Mouse (Mus musculus): ENCODE results near the gene Trip12.

The Trip12 gene

GRCm38 (mm10) chr1:84859597-84859996, 19.3 kb upstream of the Trip12 start:
- DNase-seq = no peak

DNA sequence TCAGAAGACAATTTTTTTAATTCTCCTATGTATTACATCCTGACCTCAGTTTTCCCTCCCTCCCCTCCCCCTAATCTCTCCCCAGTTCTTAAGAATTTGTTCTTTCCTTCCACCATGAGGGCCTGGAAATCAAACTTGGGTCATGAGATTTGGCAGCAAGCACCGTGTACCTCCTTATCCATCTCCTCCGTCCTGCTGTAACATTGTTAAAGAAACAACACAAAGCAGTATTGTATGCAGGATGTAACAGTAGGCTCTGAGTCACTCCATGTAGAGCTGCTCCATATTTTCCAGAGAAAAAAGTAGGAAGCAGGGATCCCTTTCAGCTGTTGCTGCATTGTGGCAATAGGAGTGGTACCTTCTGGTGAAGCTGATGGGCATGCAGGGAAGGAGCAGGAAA, 15.4 kb upstream of the Trip12 start:
- no peak for DNase-seq

- DNase-seq = no peak
These were observed 14.7 kb upstream of the Trip12 start for GRCm38 (mm10) chr1:84854966-84855365.

DNA sequence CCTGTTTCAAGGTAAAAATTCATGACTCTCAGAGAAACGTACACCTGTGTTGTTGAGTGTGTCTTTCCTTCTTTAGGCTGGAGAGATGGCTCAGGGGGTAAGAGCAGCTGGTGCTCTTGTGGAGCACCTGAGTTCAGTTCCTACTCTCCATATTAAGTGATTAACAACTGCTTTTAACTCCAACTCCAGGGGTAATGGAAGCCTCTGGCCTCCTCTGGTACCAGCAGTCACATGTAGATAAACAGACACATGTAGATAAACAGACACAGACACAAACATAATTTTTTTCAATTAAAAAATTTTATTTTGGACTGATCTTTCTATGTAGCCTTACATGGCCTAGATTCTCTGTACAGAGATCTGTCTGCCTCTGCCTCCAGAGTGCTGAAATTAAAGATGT, 13.4 kb upstream of the Trip12 start:
- DNase-seq = no peak

DNA sequence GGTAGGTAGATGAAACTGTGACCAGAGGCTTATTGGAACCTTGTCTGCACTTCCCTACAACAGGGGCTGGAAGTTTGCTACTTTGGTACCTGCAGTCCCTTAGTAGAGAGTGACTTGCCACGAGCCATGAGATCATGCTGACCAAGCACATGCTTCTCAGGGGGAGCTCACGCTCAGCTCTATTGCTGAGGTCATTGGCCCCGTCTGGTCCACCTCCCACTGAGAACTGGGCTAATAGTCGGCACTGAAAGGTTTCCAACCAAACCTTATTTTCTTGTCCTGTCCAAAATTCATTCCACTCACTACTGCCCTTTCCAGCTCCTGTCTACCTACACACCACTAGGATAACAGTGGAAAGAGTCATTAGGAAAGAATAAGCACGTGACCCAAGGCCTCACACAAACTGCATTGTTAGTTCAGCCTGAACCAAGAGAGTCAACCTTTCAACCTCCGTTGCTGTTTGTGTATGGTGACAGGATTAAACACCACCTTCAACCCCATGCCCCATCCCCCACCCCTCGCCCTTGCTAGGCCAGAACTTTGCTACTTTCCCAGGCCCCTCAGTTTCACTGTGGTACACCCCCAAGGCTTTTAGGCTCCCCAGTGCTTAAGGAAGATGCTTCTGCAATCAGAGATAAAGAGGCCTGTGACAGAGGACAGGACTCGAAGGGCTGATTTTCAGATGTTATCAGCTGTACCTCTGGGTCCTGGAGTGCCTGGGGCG, 11.4 kb upstream of the Trip12 start:
- DNase-seq = no peak

- no peak for DNase-seq
These were observed 10.2 kb upstream of the Trip12 start for GRCm38 (mm10) chr1:84850471-84850870.

DNA sequence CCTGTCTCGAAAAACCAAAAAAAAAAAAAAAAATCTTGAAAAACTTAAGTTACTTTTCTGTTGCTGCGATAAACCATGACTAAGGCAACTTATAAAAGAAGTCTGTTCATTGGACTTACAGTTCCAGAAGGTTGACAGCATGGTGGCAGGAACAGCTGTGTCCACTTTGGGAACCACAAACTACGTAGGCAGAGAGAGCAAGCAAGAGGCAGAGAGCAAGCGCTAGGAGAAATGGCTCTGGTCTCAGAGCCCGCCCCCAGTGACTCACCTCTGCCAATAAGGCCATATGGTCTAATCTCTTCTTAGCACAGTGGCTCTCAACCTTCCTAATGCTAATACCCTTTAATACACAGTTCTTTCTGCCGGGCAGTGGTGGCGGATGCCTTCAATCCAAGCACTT, 9.5 kb upstream of the Trip12 start:
- no peak for DNase-seq

DNA sequence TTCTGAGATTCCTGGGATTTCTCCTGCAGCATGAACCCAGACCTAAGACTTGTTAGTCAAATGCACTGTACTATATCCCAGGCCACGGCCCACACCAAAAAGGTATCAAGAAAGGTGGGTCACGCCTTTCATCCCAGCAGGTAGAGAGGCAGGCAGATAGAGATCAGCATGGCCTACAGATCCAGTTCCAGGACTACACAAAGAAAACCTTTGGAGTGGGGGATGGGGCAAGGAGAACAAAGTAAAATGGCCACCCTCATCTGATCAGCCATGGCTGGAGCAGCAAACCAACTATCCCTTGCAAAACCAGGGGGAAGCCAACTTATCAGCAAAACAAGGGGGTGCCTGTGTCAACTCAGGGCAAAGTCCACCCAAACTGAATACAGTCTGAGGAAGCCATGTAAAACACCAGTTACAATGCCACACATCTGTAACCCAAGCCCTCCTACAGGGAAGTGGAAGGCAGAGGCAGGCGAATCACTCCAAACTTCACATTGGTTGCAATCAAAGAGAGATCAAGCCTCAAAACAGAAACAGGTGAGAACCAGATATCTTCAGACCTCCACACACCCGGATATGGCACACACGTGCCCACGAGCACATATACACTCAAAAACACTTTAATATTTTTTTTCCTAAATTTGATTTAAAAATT, 8.6 kb upstream of the Trip12 start:
- DNase-seq = no peak

- DNase-seq = no peak
These were observed 8.0 kb upstream of the Trip12 start for GRCm38 (mm10) chr1:84848335-84848734.

- DNase-seq = no peak
These were observed 7.4 kb upstream of the Trip12 start for GRCm38 (mm10) chr1:84847698-84848097.

DNA sequence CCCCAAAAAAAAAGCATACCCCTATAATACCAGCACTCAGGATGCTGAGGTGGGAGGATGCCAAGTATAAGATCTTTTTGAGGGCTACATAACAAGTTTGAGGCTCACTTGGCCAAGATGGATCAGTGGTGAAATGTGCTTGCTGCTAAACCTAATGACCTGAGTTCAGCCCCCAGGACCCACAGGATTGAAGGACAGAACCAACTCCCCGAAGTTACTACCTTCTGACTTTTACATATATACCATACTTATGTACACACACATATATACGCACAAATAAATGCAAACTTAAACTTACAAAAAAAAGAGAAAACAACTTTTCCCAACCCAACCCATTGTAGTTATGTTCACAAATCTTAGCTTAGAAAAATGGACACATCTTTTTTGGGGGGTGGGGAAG, 3.0 kb upstream of the Trip12 start:
- DNase-seq = no peak

DNA sequence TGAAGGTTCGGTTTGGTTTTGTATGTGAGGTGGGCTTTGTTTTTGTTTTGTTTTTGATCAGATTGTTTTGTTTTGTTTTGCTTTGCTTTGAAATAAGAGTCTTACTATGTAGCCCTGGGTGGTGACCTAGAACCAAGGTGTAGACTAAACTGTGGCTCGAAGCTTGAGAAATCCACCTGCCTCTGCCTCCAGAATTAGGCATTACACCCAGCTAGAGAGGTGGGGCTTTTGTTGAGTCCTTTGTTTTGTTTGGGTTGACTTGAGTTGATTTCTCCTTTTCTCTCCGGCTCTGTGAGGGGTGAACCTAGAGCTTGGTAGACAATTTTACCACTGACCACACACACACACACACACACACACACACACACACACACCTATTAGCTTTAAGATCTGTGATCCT, 745 bp upstream of the Trip12 start:
- DNase-seq = no peak

- DNase-seq = peak; percentile 94 to 98
These were observed 853 bp downstream of the Trip12 start, which contains the start of gene Fbxo36 for GRCm38 (mm10) chr1:84839309-84840017. Gene Fbxo36, plus strand, starts transcription at chr1:84839841.

- DNase-seq = peak; percentile 78 to 83
These were observed 1.6 kb downstream of the Trip12 start for GRCm38 (mm10) chr1:84838621-84839151.

- no peak for DNase-seq
These were observed 2.2 kb downstream of the Trip12 start for GRCm38 (mm10) chr1:84838156-84838555.

DNA sequence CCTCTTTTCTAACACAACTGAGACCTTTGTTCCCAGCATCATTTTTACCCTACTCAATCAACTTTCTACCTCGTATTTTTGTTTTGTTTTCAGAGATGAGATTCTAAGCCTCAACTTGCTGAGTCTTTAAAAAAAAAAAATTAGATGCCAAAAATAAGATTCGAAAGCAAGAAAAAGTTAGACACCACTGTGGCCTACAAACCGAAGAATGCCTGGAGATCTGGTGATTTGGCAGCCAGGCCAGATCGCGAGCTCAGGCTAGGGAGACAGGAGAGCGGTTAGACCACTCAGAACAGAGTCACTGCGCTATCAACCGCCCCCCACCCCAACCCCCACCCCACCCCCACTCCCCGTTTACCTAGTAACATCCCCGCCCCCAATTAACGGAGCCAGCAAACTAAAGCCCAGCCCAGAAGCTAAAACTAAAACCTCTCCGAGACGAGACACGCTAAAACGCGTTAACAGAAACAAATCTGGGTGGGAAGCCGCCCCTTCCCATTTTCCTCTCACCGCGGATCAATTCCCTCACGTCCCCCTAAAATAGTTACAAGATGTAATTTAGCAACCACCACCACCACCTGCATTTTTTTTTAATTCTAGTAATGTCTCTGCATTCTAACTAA, 2.7 kb downstream of the Trip12 start:
- DNase-seq = no peak

- DNase-seq = no peak
These were observed 15.2 kb downstream of the Trip12 start for GRCm38 (mm10) chr1:84825091-84825490.

DNA sequence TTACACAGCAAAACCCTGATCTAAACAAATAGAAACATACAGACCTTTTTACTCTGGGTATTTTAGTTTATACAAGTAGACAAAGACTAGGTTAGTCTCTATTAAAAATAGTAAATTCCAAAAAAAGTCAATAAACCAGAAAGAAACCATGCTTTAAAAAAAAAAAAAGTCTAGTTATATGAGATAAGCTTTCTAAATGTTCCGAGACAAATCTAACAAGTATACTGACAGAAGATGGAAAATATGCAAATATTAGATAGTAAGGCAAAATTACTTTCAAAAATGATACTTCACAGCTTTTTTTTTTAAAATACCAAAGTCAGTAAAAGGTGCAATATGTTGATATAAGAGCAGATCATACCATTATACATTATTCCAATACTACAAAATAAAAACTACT, 22.7 kb downstream of the Trip12 start:
- no peak for DNase-seq

- no peak for DNase-seq
These were observed 36.5 kb downstream of the Trip12 start for GRCm38 (mm10) chr1:84803788-84804187.

GRCm38 (mm10) chr1:84799166-84799565, 41.1 kb downstream of the Trip12 start:
- DNase-seq = no peak

DNA sequence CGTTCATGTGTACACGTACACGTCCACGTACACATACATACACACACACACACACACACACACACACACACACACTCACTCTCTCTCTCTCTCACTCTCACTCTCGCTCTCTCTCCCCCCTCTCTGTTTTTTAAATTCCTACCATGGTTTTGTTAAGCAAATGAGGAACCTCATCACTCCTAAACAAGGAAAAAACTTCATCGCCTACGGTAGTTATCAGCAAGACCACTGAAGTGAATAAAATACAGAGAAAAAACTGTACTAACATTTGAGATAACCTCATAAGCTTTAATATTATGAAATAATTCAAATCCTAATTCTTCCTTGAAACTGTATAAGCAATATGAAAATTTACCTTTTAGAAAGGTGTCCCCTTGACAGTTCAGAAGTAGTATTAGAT, 45.0 kb downstream of the Trip12 start:
- DNase-seq = no peak

DNA sequence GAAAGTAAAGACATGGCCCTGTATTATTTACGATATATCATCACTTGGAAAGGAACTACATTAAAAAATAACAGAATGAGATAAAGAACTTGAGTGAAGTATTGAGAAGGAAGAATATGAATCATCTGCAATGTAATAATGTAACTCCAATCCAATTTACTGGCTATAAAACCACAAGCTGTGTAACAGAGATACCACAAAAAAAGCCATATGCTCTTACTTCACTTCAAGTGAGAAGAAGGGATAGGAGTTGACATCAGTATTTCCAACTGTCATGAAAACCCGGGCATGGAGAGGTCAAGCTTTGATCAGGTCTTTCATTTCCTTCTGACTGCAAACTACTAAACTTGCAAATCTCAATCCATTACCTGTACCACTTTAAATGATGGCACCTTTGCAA, 48.9 kb downstream of the Trip12 start:
- no peak for DNase-seq

- no peak for DNase-seq
These were observed 59.7 kb downstream of the Trip12 start for GRCm38 (mm10) chr1:84780630-84781029.
